Mouse (Mus musculus) bone marrow macrophage, adult 2 months (primary cell): ENCODE measurements at regions not wholly inside any gene's neighbourhood (a gene's known extent, or its start where the extent isn't known, plus 50 kb on each side); places are given as distances from the start of the nearest gene placed in this dataset.

Experiments used
- CTCF ChIP-seq: IDR thresholded peaks from 2 replicates; pipeline ENCODE4 v1.5.1; 2012; ENCODE audit warnings: low read depth, mild to moderate bottlenecking, low read length, moderate library complexity
- POLR2A ChIP-seq: IDR thresholded peaks from 2 replicates; pipeline ENCODE4 v1.6.1; 2012; ENCODE audit warnings: mild to moderate bottlenecking, low read depth, low read length, borderline replicate concordance

- TF ChIP-seq CTCF, result no peak
- TF ChIP-seq POLR2A, result no peak
Observed at GRCm38 (mm10) chr15:61532040-61532439, 609.2 kb upstream of the A1bg start.
